Mouse (Mus musculus) E14TG2a.4 (cell line): ENCODE results near the gene 1700023F06Rik.
"Not testable (repeated sequence)": the region's sequence is repeated elsewhere in the genome, so short reads cannot be mapped to it uniquely, and the experiment has no call there.

Source experiments
- CTCF ChIP-seq: conservative IDR thresholded peaks from 2 replicates; pipeline ENCODE4 v1.5.1; 2014; ENCODE audit warnings: low read length
- NANOG ChIP-seq: IDR thresholded peaks from 2 replicates; pipeline ENCODE4 v1.6.1; 2014; ENCODE audit warnings: borderline replicate concordance, low read length, mixed read lengths
- POU5F1 ChIP-seq: IDR thresholded peaks from 2 replicates; pipeline ENCODE4 v1.6.1; 2014; ENCODE audit warnings: low read length, borderline replicate concordance

DNA sequence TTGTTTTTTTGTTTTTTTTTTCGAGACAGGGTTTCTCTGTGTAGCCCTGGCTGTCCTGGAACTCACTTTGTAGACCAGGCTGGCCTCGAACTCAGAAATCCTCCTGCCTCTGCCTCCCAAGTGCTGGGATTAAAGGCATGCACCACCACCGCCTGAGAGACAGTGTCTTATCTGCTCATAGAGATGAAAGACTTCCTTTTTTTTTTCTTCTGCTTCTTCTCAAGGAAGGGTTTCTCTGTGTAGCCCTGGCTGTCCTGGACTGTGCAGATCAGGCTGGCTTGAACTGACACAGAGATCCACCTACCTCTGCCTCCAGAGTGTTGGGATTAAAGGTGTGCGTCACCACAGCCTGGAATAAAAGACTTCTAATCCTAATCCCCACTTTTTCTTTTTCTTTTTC lies 14.4 kb upstream of the 1700023F06Rik start:
- TF ChIP-seq CTCF, NANOG, POU5F1: not testable (repeated sequence)
